Mouse (Mus musculus) small intestine, adult 2 months (tissue): Measurements from ENCODE around the gene Etv4.

ENCODE experiments used
- CTCF ChIP-seq: fragments of 200-500 bp; IDR thresholded peaks from 2 replicates; pipeline ENCODE4 v1.5.1; 2012; ENCODE audit warnings: low read depth, mild to moderate bottlenecking, control low read depth, inconsistent platforms, low read length, moderate library complexity, mixed read lengths; ENCODE audit not compliant: insufficient replicate concordance, insufficient read length; ENCODE audit errors: extremely low read depth
- POLR2A ChIP-seq: fragments of 200-500 bp; IDR thresholded peaks from 2 replicates; pipeline ENCODE4 v1.6.1; 2012; ENCODE audit warnings: low read depth, mild to moderate bottlenecking, control low read depth, inconsistent platforms, low read length, moderate library complexity

DNA sequence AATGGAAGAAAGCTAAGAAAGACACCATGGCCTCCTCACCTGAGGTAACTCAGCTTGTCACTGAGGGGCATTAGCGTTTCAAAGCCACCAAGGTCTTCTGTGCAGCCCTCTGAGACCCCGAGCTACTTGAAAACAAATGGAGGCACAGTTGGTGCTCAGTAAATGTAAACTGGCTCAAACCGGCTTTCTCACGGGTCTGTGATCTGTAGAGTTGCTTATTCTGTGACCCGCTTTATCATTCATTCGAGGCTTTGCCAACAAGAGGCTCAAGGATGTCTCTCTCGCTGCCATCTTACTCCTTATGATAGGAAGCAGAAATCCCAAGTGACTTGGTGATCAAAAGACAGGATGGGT lies 658 bp upstream of the Etv4 start:
- TF ChIP-seq POLR2A (no peak), CTCF (no peak)
